Mouse (Mus musculus) kidney, adult 2 months (tissue): ENCODE data around the gene Smu1. TPM values are rescaled to one million over a fixed set of nuclear protein-coding genes. Genes with fewer than 3 reads are reported as not detected.

ENCODE experiments used
- DNase-seq: peaks from one replicate; pipeline ENCODE4 v3.0.0; 2021
- H3K27ac ChIP-seq: fragments of 200-500 bp; 2 replicates; pipeline ENCODE4 v1.5.1; 2012; ENCODE audit warnings: low read depth, low read length, control low read depth, inconsistent platforms; ENCODE audit not compliant: insufficient read depth
- H3K27me3 ChIP-seq: fragments of 200-500 bp; replicated peaks from 2 replicates; pipeline ENCODE4 v1.6.1; 2012; ENCODE audit warnings: mild to moderate bottlenecking, moderate library complexity, low read length, inconsistent platforms; ENCODE audit not compliant: control insufficient read depth, insufficient read depth
- H3K36me3 ChIP-seq: fragments of 200-500 bp; 2 replicates; pipeline ENCODE4 v1.6.1; 2012; ENCODE audit warnings: mild to moderate bottlenecking, moderate library complexity, low read length, inconsistent platforms; ENCODE audit not compliant: control insufficient read depth, insufficient read depth
- H3K4me1 ChIP-seq: fragments of 200-500 bp; 2 replicates; pipeline ENCODE4 v1.6.1; 2011; ENCODE audit warnings: low read length; ENCODE audit not compliant: control insufficient read depth, insufficient read depth
- H3K4me3 ChIP-seq: fragments of 200-500 bp; 2 replicates; pipeline ENCODE4 v1.5.1; 2011; ENCODE audit warnings: mild to moderate bottlenecking, low read depth, low read length, control low read depth; ENCODE audit not compliant: insufficient read depth
- CTCF ChIP-seq: fragments of 200-500 bp; conservative IDR thresholded peaks from 2 replicates; pipeline ENCODE4 v1.5.1; 2011; ENCODE audit warnings: low read depth, mild to moderate bottlenecking, control low read depth, low read length, moderate library complexity, mixed read lengths; ENCODE audit not compliant: insufficient read depth, insufficient read length
- POLR2A ChIP-seq: fragments of 200-500 bp; IDR thresholded peaks from one replicate; pipeline ENCODE4 v1.6.1; 2011; ENCODE audit warnings: low read depth, low read length, control low read depth
- WGBS: fragments of 180-500 bp; shearing (Covaris S2); methylation state at CpG from one replicate; pipeline ENCODE4 v1.1.7; 2018; 5-methylcytosine and 5-hydroxymethylcytosine counted together
- polyA plus RNA-seq: library from polyadenylated mRNA; depleted of rRNA; stranded (reverse); fragments of >200 nt; gene quantifications from 2 replicates; pipeline ENCODE4 v1.2.3, GENCODE M21; 2012

Smu1 gene
- polyA plus RNA-seq, 1 experiment: 30.1 TPM

DNA sequence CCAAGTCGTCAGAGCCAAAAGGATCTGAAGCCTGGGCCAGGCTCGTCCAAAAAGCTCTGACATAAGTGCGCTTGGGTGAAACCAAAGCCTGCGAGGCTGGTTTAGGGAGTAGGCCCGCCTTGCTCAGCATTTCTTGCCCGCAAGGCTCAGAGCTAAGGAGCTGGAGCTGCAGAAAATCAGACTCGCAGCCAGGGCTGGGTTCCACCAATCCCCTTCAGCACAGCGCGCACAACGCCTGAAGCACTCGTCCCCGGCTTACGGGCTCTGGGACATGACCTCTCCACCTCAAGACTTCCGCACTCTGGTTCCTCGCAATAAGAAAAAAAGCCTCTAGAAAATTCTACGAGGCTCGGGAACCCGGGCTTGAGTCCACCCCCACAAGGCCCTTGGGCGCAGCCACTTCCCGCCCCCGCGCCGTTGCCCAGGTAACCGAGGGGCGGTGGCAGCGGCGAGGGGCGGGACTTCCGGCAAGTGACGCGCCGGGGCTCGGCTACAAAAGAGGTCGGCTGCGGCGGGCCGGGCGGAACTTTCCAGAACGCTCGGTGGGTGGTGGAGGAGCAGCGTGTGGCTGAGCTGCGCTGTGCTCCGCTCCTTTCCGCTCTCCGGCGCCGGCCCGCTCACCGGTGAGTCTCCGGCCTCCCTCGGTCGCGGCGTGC is 35.6 kb downstream of the Smu1 start, which contains the start of gene Dnaja1:
TSS of gene Dnaja1 (plus strand) at position 140 of the 656 bp plus-strand sequence.
- Histone ChIP-seq H3K36me3 (peaks cover 13% of the 10 kb centered on the region), H3K4me3 (peak within 1 kb of the TSS; percentile 97), H3K4me1 (peaks cover 12% of the 10 kb centered on the region), H3K27me3 (no peaks in the 10 kb centered on the region), H3K27ac (peak within 1 kb of the TSS; percentile 97)
- WGBS: under 1% methylated on average over 54 of the region's 54 CpGs
- TF ChIP-seq POLR2A (peak; percentile 94), CTCF (no peak)
- DNase-seq: peak; percentile 98

DNA sequence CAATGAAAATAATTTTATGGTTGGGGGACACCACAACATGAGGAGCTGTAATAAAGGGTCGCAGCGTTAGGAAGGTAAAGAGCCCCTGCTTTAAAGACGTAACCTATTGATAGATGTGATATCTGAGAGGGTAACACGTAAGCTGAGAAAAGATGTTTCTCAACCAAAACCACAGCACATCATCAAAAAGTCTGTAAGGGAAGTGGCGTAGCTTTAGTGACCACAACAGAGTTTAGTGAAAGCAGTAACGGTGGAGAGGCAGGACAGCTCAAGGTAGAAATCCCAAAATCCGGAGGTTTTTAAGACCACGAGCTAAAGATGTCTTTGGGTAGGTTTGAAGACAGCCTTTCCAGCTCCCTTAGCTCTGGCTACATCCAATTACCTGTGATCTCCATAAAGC is 36.8 kb downstream of the Smu1 start:
- Histone ChIP-seq H3K36me3 (peaks cover 5% of the 10 kb centered on the region), H3K27ac (peak overlapping the region; percentile 92), H3K4me3 (no peak overlapping the region), H3K4me1 (peaks cover 8% of the 10 kb centered on the region), H3K27me3 (no peaks in the 10 kb centered on the region)
- DNase-seq: no peak
- WGBS: 94% methylated on average over 8 of the region's 8 CpGs
- TF ChIP-seq CTCF: no peak
- TF ChIP-seq POLR2A: no peak

- no peaks in the 10 kb centered on the region for H3K27me3 ChIP-seq
- WGBS: 93% methylated on average over 3 of the region's 3 CpGs
- no peak overlapping the region for H3K4me3 ChIP-seq
- peaks cover 8% of the 10 kb centered on the region for H3K4me1 ChIP-seq
- no peaks in the 10 kb centered on the region for H3K36me3 ChIP-seq
- H3K27ac ChIP-seq: no peak overlapping the region
- TF ChIP-seq CTCF (no peak), POLR2A (no peak)
- DNase-seq: no peak
Observed at GRCm38 (mm10) chr4:40717141-40717540, 40.6 kb downstream of the Smu1 start.

DNA sequence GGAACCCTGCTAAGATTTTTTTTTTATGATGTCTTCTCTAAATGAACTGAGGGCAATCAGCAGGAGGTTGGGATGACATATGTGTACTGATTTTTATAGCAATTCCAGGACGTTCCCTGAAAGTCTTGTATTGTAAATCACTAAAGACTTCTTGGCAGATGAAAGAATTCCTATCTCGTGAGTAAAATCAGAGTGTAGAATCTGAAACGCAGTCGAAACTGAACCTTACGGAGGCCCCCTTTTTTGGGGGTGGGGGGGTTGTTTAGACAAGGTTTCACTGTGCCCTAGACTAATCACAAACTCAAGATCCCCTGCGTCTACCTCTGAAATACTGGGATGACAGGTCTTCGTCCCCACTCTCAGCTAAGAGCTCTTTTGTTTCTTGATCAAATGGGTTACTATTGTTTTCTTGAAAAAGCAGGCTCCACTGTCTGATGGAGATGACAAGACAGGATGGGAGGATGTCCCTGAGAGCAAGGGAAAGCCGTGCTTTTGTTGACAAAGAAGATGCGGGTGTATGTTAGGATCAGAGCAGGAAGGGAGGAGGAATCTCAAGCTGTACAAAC is 53.9 kb downstream of the Smu1 start:
- Histone ChIP-seq H3K4me1 (peaks cover 20% of the 10 kb centered on the region), H3K27me3 (no peaks in the 10 kb centered on the region), H3K4me3 (no peak overlapping the region), H3K36me3 (no peaks in the 10 kb centered on the region), H3K27ac (peak overlapping the region; percentile 1; the same call in 1 of the 2 replicates)
- no peak for DNase-seq
- no peak for TF ChIP-seq POLR2A
- TF ChIP-seq CTCF: no peak
- WGBS: 17% methylated on average over 9 of the region's 9 CpGs

- Histone ChIP-seq H3K4me1 (peaks cover 20% of the 10 kb centered on the region), H3K4me3 (peak within 1 kb of the TSS; percentile 53), H3K27me3 (no peaks in the 10 kb centered on the region), H3K36me3 (no peaks in the 10 kb centered on the region), H3K27ac (peak within 1 kb of the TSS; percentile 92)
- WGBS: under 1% methylated on average over 42 of the region's 42 CpGs
- DNase-seq: peak; percentile 98
- TF ChIP-seq POLR2A (peak; percentile 57), CTCF (0 out of 2 replicates have a peak, but pooled peaks have one; percentile 10)
Observed at GRCm38 (mm10) chr4:40702797-40703709, 54.7 kb downstream of the Smu1 start, which contains the start of gene Aptx. Aptx (minus strand) TSS chr4:40703194.

- no peak for DNase-seq
- Histone ChIP-seq H3K4me1 (peaks cover 20% of the 10 kb centered on the region), H3K4me3 (no peak overlapping the region), H3K36me3 (no peaks in the 10 kb centered on the region), H3K27me3 (no peaks in the 10 kb centered on the region), H3K27ac (peak overlapping the region; percentile 60; the same call in 1 of the 2 replicates)
- WGBS: 79% methylated on average over 3 of the region's 3 CpGs
- TF ChIP-seq POLR2A (no peak), CTCF (no peak)
Observed at GRCm38 (mm10) chr4:40701796-40702195, 55.9 kb downstream of the Smu1 start.

GRCm38 (mm10) chr4:40700216-40700615 is 57.5 kb downstream of the Smu1 start:
- H3K27me3 ChIP-seq: no peaks in the 10 kb centered on the region
- DNase-seq: peak; percentile 95
- WGBS: 38% methylated on average over 8 of the region's 8 CpGs
- H3K4me1 ChIP-seq: peaks cover 20% of the 10 kb centered on the region
- H3K36me3 ChIP-seq: no peaks in the 10 kb centered on the region
- no peak for TF ChIP-seq POLR2A
- H3K4me3 ChIP-seq: no peak overlapping the region
- peak overlapping the region; percentile 73 for H3K27ac ChIP-seq
